Mouse (Mus musculus): ENCODE results near the gene Cdh3. TPM values are rescaled to one million over a fixed set of nuclear protein-coding genes. Genes with fewer than 3 reads are reported as not detected.

Cdh3 gene
- total and polyA plus RNA-seq, 3 experiments, result not detected

GRCm38 (mm10) chr8:106507761-106508331 lies 2.8 kb upstream of the Cdh3 start:
- Histone ChIP-seq H3K79me2 (replicated peaks; ENCODE audit: control insufficient read depth, extremely low read depth, insufficient read depth, poor library complexity, severe bottlenecking) (no peaks in the 10 kb centered on the region), H3K9me3 (replicated peaks; ENCODE audit: low read length) (peaks cover 3% of the 10 kb centered on the region), H3K4me3 (replicated peaks in 1 of 3; ENCODE audit: low read depth in 2 of 3, low read length in 2 of 3, poor library complexity in 1 of 3) (no peak overlapping the region), H3K36me3 (replicated peaks in 1 of 2; ENCODE audit: control insufficient read depth in 1 of 2, insufficient read depth in 1 of 2, low read length in 1 of 2) (no peaks in the 10 kb centered on the region), H3K9ac (ENCODE audit: insufficient read depth, low read depth) (no peak overlapping the region), H3K27me3 (replicated peaks) (no peaks in the 10 kb centered on the region), H3K27ac (ENCODE audit: insufficient read depth, low read depth) (no peak overlapping the region), H3K4me1 (ENCODE audit: control insufficient read depth in 1 of 2, insufficient read depth in 2 of 2) (no peaks in the 10 kb centered on the region), H3K4me2 (ENCODE audit: insufficient read depth, low read depth, poor library complexity, severe bottlenecking) (no peak overlapping the region)
- TF ChIP-seq USF2 (conservative IDR thresholded peaks at IDR 0.05; ENCODE audit: low read depth, low read length), result no peak
- TF ChIP-seq MYC (IDR thresholded peaks at IDR 0.05; ENCODE audit: low read depth, low read length), result no peak
- TF ChIP-seq ZKSCAN1 (IDR thresholded peaks at IDR 0.05; ENCODE audit: borderline replicate concordance, low read depth, low read length), result no peak
- no peak for TF ChIP-seq E2F4 (IDR thresholded peaks at IDR 0.05; ENCODE audit: insufficient replicate concordance, low read depth, low read length)
- TF ChIP-seq MAX (IDR thresholded peaks at IDR 0.05; ENCODE audit: low read length), result no peak
- no peak for TF ChIP-seq BHLHE40 (IDR thresholded peaks at IDR 0.05; ENCODE audit: low read depth, low read length)
- no peak for TF ChIP-seq MEF2A (IDR thresholded peaks at IDR 0.05; ENCODE audit: borderline replicate concordance, low read depth, low read length)
- TF ChIP-seq HCFC1 (IDR thresholded peaks at IDR 0.05; ENCODE audit: low read depth, low read length), result no peak
- no peak for TF ChIP-seq PAX5 (IDR thresholded peaks at IDR 0.05; ENCODE audit: low read length)
- no peak for TF ChIP-seq NRF1 (IDR thresholded peaks at IDR 0.05; ENCODE audit: low read depth, low read length)
- no peak for TF ChIP-seq POLR2AphosphoS2 (IDR thresholded peaks at IDR 0.05; ENCODE audit: low read depth, low read length)
- in situ Hi-C loops (cut with MboI; ENCODE audit: low pct_ligation_motif_present, low pct_unique_long_range_greater_than_20kb, low sequenced_read_pairs), result no loop called here
- DNase-seq (ENCODE audit: extremely low read depth), result no peak
- dilution Hi-C loops (cut with MboI; ENCODE audit: extremely low pct_ligation_motif_present, extremely low pct_unique_long_range_greater_than_20kb, low sequenced_read_pairs), result no loop called here

GRCm38 (mm10) chr8:106508456-106508855 lies 2.2 kb upstream of the Cdh3 start:
- TF ChIP-seq ZMIZ1 (IDR thresholded peaks at IDR 0.05; ENCODE audit: low read depth, low read length) (no peak), MEF2A (IDR thresholded peaks at IDR 0.05; ENCODE audit: borderline replicate concordance, low read depth, low read length) (no peak), TBP (conservative IDR thresholded peaks at IDR 0.05; ENCODE audit: low read depth, low read length) (no peak), NRF1 (IDR thresholded peaks at IDR 0.05; ENCODE audit: low read depth, low read length) (no peak), E2F4 (IDR thresholded peaks at IDR 0.05; ENCODE audit: insufficient replicate concordance, low read depth, low read length) (no peak), POLR2AphosphoS2 (IDR thresholded peaks at IDR 0.05; ENCODE audit: low read depth, low read length) (no peak), JUND (conservative IDR thresholded peaks at IDR 0.05; ENCODE audit: low read depth, low read length) (no peak), BHLHE40 (IDR thresholded peaks at IDR 0.05; ENCODE audit: low read depth, low read length) (no peak)
- no peak for DNase-seq (ENCODE audit: extremely low read depth)
- no peak overlapping the region for H3K27ac ChIP-seq (ENCODE audit: insufficient read depth, low read depth)
- H3K27me3 ChIP-seq (replicated peaks), result peaks cover 1% of the 10 kb centered on the region
- dilution Hi-C loops (cut with MboI; ENCODE audit: extremely low pct_ligation_motif_present, extremely low pct_unique_long_range_greater_than_20kb, low sequenced_read_pairs), result no loop called here
- H3K9me3 ChIP-seq (replicated peaks; ENCODE audit: low read length), result peaks cover 3% of the 10 kb centered on the region
- in situ Hi-C loops (cut with MboI; ENCODE audit: low pct_ligation_motif_present, low pct_unique_long_range_greater_than_20kb, low sequenced_read_pairs), result no loop called here
- H3K79me2 ChIP-seq (replicated peaks; ENCODE audit: control insufficient read depth, extremely low read depth, insufficient read depth, poor library complexity, severe bottlenecking), result no peaks in the 10 kb centered on the region
- no peak overlapping the region for H3K9ac ChIP-seq (ENCODE audit: insufficient read depth, low read depth)
- no peaks in the 10 kb centered on the region for H3K36me3 ChIP-seq (replicated peaks in 1 of 2; ENCODE audit: control insufficient read depth in 1 of 2, insufficient read depth in 1 of 2, low read length in 1 of 2)
- no peak overlapping the region for H3K4me3 ChIP-seq (replicated peaks in 1 of 3; ENCODE audit: low read depth in 2 of 3, low read length in 2 of 3, poor library complexity in 1 of 3)
- H3K4me2 ChIP-seq (ENCODE audit: insufficient read depth, low read depth, poor library complexity, severe bottlenecking), result no peak overlapping the region
- no peaks in the 10 kb centered on the region for H3K4me1 ChIP-seq (ENCODE audit: control insufficient read depth in 1 of 2, insufficient read depth in 2 of 2)

All from CH12.LX (cell line).